Mouse (Mus musculus): ENCODE results near the gene Gm17657. TPM values are rescaled to one million over a fixed set of nuclear protein-coding genes. Genes with fewer than 3 reads are reported as not detected.

Gene Gm17657
- not detected in 2 replicates for polyA plus RNA-seq (2015; fragmentation: Nextera tagmentation; extraction: Ambion mirVana)

DNA sequence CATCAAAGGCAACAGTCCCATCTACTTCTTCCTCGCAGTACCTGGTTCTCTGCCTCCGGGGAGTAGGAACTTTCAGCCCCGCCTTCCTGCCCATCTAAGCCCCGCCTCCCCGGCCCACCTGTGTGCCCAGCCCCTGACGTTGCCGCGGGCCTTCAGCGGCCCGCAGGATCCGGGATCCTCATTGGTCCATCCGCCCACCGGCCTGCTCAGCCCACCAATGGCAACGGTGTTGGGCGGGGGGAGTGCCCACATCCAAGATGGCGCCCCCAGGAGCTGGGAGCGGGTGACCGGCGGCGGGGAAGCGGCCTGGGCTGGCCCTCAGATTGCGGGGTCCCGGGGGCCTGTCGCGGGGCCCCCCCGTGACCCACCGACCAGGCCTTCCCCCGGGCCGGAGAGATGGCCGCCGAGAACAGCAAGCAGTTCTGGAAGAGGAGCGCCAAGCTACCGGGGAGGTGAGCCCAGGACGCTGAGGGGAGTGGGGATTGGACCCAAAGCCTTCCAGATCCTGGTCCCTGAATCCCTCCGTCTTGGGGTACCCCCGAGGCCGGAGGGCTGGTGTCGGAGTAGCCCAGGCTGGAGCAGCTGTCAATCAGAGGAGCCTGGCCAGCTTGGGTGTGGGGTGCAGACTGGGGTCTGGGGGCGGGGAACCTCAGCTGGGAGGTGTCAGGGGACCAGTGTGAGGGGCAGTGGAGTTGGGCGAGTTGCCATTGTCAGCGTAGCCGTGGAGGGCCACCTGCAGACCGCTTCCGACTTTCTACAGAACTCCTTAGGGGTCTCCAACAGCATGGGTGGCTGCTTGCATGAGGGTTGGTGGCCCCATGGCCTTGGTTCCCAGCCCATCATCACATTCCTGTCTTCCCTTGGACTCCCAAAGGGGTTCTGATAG lies at the start of gene Gm17657, which contains the start of gene Tbc1d22b:
Gene Gm17657, minus strand, starts transcription at position 96 of the 886 bp plus-strand sequence.
Gene Tbc1d22b, plus strand, starts transcription at position 243 of the 886 bp plus-strand sequence.
- ATAC-seq (replicated peaks): peak; percentile 99
- Histone ChIP-seq H3K27me3 (replicated peaks) (no peaks in the 10 kb centered on the region), H3K4me3 (peak within 1 kb of the TSS; percentile 83), H3K36me3 (replicated peaks) (no peaks in the 10 kb centered on the region), H3K27ac (peak within 1 kb of the TSS; percentile 40; the same call in 1 of the 2 replicates), H3K4me1 (peaks cover 16% of the 10 kb centered on the region), H3K9ac (peak within 1 kb of the TSS; percentile 85), H3K4me2 (peak within 1 kb of the TSS; percentile 79), H3K9me3 (no peaks in the 10 kb centered on the region)
- WGBS: 0% methylated on average over 44 of the region's 44 CpGs

DNA sequence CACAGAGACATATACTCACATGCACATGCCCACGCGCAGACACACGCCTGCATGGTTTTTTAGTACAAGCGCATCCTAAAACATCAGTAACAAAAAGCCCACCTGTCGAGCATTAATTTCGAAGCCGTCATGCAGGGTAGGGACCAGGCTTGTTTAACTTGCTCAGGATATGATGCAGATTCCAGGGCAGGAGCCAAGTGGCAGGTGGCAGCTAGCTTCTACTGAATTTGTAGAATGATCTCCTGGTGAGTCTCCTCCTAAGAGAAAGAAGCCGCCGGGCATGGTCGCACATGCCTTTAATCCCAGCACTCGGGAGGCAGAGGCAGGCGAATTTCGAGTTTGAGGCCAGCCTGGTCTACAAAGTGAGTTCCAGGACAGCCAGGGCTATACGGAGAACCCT lies 49.6 kb upstream of the Gm17657 start:
- 92% methylated on average over 14 of the region's 14 CpGs for WGBS
- ATAC-seq (replicated peaks): no peak
- no peaks in the 10 kb centered on the region for H3K9me3 ChIP-seq
- peaks cover 6% of the 10 kb centered on the region; the same call in 1 of the 2 replicates for H3K4me1 ChIP-seq
- no peak overlapping the region for H3K4me2 ChIP-seq
- H3K4me3 ChIP-seq: no peak overlapping the region
- peaks cover 20% of the 10 kb centered on the region for H3K36me3 ChIP-seq (replicated peaks)
- no peak overlapping the region for H3K27ac ChIP-seq
- H3K9ac ChIP-seq: no peak overlapping the region
- no peaks in the 10 kb centered on the region for H3K27me3 ChIP-seq (replicated peaks)

DNA sequence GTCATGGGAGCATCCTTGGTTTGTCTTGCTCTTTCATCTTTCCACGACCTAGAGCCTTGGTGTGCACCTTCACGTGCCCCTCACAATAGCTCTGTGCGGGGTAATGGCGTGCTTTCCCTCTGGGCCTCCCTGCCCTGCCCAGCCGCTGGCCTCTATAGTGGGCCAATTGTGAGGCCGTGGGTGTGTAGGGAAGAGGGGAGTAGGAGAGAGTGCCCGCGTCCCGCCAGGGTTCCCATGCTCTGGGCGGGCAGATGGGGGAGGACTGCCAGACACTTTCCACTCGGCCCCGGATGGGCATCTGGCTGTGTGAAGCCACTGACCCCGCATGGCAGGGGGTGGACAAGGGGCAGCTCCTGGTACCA lies 47.3 kb upstream of the Gm17657 start:
- H3K9ac ChIP-seq: no peak overlapping the region
- H3K4me2 ChIP-seq: no peak overlapping the region
- H3K27me3 ChIP-seq (replicated peaks): no peaks in the 10 kb centered on the region
- ATAC-seq (replicated peaks): no peak
- no peaks in the 10 kb centered on the region for H3K9me3 ChIP-seq
- H3K36me3 ChIP-seq (replicated peaks): peaks cover 11% of the 10 kb centered on the region; the same call in 1 of the 2 replicates
- H3K27ac ChIP-seq: no peak overlapping the region
- 82% methylated on average over 13 of the region's 13 CpGs for WGBS
- H3K4me1 ChIP-seq: peaks cover 6% of the 10 kb centered on the region; the same call in 1 of the 2 replicates
- no peak overlapping the region for H3K4me3 ChIP-seq

DNA sequence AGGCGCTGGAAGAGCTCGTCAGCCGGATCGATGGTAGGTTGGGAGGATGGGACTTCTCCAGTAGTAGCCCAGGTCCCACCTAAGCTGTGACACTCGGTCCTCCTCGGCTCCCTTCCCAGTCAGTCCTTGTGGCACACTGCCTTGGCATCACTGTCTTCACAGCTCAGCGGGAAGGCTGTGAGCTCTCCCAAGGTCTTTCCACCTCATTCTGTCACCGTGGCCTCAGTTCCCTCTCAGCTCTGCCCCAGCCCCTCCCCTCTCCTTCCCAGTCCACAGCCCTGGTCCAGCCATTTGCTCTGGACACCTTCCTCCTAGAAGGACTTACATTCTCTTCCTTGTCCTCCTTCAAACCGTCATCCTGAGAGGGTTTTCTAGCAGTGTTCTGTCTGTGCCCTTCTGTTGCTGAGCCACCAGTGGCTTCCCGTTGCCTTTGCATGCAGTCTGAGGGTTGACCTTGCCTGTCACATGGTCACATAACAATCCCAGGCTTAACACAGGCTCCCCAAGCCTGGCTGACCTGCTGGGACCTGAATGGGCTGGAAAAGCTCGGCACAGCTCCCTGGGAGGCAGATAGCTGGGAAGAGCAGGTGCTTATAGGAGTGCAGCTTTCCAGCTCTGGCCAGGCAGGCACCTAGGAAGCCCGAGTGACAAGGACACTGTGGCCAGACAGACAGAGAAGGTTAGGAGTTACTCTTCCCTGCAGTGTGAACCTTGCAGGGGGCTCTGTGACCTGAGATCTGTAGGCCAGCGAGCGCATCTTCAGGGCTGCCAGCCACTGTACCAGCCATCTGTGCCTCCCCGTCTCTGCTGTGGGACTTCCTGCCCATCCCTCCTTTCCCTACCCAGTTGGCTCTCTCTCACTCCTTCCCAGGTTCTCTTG lies 46.7 kb upstream of the Gm17657 start:
- Histone ChIP-seq H3K27ac (no peak overlapping the region), H3K4me3 (no peak overlapping the region), H3K36me3 (replicated peaks) (peaks cover 11% of the 10 kb centered on the region; the same call in 1 of the 2 replicates), H3K9ac (no peak overlapping the region), H3K4me1 (peaks cover 6% of the 10 kb centered on the region; the same call in 1 of the 2 replicates), H3K27me3 (replicated peaks) (no peaks in the 10 kb centered on the region), H3K9me3 (no peaks in the 10 kb centered on the region), H3K4me2 (no peak overlapping the region)
- ATAC-seq (replicated peaks): no peak
- WGBS: 70% methylated on average over 15 of the region's 15 CpGs

DNA sequence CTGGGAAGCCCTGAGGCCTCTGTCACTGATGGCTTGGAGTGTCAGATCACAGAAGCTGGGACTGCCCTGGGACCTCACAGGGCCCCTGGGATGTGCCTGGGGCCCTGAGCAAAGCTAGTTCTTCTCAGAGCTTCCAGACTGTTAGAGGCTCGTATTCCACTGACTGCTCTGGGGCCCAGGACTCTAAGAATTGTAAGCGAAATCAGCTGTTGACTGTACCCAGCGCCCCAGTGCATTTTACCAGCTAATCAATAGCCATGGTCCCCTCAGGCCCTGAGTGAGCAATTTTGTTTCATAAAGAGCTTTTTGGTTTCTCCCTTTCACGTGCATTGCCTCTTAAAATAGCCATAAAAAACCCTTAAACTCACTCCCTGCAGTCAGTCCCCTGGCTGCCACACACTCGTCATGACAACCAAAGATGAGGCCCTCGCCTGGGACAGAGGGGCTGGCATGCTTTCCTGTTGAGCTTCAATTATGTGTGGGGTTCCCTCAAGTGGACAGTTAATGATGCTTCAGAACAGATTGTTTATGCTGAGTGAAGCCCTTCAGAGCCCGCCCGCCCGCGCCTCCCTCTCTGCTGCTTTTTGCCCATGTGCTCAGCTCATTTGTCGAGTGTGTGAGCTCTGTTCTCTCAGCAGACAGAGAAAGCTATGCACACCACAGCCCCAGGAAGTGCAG lies 39.9 kb upstream of the Gm17657 start:
- 32% methylated on average over 11 of the region's 11 CpGs for WGBS
- no peak overlapping the region for H3K4me2 ChIP-seq

DNA sequence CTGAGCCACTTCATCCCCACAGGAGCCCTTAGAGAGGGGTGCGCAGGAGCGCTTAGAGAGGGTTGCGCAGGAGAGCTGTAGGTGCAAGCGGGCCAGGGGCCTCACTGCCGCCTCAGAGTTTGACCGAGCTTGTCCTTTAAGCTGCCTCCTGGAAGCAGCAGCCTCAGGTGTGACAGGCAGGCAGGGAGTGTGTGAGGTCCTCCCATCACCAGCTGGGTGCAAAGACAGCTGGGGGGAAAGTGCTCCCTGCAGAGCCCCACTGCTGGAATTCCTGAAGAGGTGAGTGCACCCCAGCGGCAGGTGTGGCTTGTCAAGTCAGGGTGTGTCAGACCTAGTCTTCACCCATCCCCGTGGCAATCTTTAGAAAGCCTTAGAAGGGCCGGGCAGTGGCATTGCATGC lies 37.5 kb upstream of the Gm17657 start:
- Histone ChIP-seq H3K9me3 (no peaks in the 10 kb centered on the region), H3K9ac (no peak overlapping the region), H3K4me3 (no peak overlapping the region), H3K27me3 (replicated peaks) (no peaks in the 10 kb centered on the region), H3K36me3 (replicated peaks) (no peaks in the 10 kb centered on the region), H3K4me1 (peaks cover 4% of the 10 kb centered on the region; the same call in 1 of the 2 replicates), H3K27ac (no peak overlapping the region), H3K4me2 (no peak overlapping the region)
- 85% methylated on average over 9 of the region's 9 CpGs for WGBS
- no peak for ATAC-seq (replicated peaks)

More for the DNA sequence above, 39.9 kb upstream of the Gm17657 start:
- no peak overlapping the region for H3K9ac ChIP-seq
- peak; percentile 82 for ATAC-seq (replicated peaks)
- peak overlapping the region; percentile 55; the same call in 1 of the 2 replicates for H3K27ac ChIP-seq
- H3K4me1 ChIP-seq: peaks cover 4% of the 10 kb centered on the region; the same call in 1 of the 2 replicates
- no peaks in the 10 kb centered on the region for H3K36me3 ChIP-seq (replicated peaks)
- H3K4me3 ChIP-seq: no peak overlapping the region
- no peaks in the 10 kb centered on the region for H3K27me3 ChIP-seq (replicated peaks)
- H3K9me3 ChIP-seq: no peaks in the 10 kb centered on the region

DNA sequence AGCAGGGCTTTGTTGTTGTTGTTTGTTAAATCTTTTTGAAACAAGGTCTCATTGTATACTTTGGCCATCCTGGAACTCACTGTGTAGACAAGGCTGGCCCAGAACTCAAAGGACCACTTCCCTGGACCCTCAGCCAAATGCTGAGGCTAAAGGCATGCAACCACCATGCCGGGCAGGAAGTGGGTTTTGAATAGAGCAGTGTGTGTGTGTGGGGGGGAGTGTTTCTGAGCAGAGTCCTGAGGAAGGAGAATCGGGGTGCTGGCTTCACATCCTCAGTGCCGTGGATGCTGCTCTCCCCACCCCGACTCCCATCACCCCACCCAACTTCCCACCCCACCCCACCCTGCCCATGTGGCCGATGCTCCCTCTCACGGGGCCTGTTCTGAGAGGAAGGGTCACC lies 36.0 kb upstream of the Gm17657 start:
- no peak for ATAC-seq (replicated peaks)
- Histone ChIP-seq H3K4me2 (no peak overlapping the region), H3K9ac (no peak overlapping the region), H3K27me3 (replicated peaks) (no peaks in the 10 kb centered on the region), H3K4me1 (peaks cover 4% of the 10 kb centered on the region; the same call in 1 of the 2 replicates), H3K9me3 (no peaks in the 10 kb centered on the region), H3K4me3 (no peak overlapping the region), H3K36me3 (replicated peaks) (peaks cover 6% of the 10 kb centered on the region; the same call in 1 of the 2 replicates), H3K27ac (no peak overlapping the region)
- 96% methylated on average over 6 of the region's 6 CpGs for WGBS

DNA sequence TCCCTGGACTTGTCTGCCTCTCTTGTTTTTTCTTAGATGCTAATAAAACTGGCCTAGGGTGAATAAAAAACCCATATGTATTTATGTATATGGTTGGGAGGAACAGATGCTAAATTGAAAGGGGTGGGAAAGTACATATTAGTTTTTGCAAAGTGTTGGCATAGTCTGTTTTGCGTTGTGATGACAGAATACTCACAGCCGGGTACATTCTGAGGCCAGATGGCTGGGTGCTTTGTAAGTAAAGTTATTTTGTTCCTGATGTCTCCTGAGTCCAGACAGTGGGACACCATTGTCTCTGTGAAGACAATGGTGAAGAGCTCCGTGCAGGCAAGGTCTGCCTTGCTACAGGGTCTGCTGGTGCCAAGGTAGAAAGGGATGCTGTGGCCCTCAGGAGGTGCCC lies 35.3 kb upstream of the Gm17657 start:
- WGBS: 68% methylated on average over 3 of the region's 3 CpGs
- Histone ChIP-seq H3K4me1 (peaks cover 4% of the 10 kb centered on the region; the same call in 1 of the 2 replicates), H3K4me2 (no peak overlapping the region), H3K27me3 (replicated peaks) (no peaks in the 10 kb centered on the region), H3K9ac (no peak overlapping the region), H3K9me3 (no peaks in the 10 kb centered on the region), H3K27ac (no peak overlapping the region), H3K4me3 (no peak overlapping the region), H3K36me3 (replicated peaks) (peaks cover 9% of the 10 kb centered on the region)
- ATAC-seq (replicated peaks): no peak

DNA sequence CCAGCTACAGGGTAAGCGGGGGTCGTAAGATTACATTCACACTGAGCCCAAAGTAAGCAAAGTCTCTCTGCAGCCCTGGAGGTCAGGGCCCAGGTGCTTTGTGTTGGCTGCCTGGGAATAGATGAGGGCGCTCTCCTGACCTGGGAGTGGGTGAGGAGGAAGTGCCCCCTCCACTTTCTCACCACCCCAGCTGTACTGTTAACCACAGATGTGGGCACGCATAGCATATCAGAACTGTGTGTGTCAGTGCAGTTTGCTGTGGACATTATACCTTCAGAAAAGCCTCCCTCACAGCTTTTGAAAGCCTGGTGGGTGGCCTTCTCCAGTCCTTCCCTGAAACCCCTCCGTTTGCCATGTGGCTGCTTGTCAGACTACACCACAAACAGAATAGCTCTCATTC lies 34.9 kb upstream of the Gm17657 start:
- H3K9ac ChIP-seq: no peak overlapping the region
- H3K27ac ChIP-seq: no peak overlapping the region
- H3K4me1 ChIP-seq: peaks cover 4% of the 10 kb centered on the region; the same call in 1 of the 2 replicates
- H3K9me3 ChIP-seq: no peaks in the 10 kb centered on the region
- ATAC-seq (replicated peaks): no peak
- H3K4me3 ChIP-seq: no peak overlapping the region
- 83% methylated on average over 5 of the region's 5 CpGs for WGBS
- no peak overlapping the region for H3K4me2 ChIP-seq
- peaks cover 12% of the 10 kb centered on the region for H3K36me3 ChIP-seq (replicated peaks)
- no peaks in the 10 kb centered on the region for H3K27me3 ChIP-seq (replicated peaks)

DNA sequence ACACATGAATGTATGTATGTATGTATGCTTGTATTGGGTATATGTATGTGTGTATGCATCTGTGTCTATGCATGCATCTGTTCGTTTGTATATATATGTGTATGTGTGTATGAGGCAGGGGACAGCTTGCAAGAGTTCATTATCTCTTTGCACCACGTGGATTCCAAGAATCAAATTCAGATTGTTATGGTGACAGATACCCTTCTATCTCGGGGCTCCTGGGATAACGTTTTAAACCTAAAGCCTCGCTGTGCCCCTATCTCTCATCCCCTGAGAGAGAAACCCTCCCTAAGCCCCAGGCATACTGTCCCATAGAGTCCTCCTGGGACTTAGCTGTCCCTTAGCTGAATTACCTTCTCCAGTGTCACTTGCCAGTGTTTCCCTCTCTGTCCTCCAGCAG lies 34.1 kb upstream of the Gm17657 start:
- H3K4me1 ChIP-seq: no peaks in the 10 kb centered on the region
- no peak overlapping the region for H3K4me2 ChIP-seq
- WGBS: 91% methylated on average over 5 of the region's 5 CpGs
- H3K27me3 ChIP-seq (replicated peaks): no peaks in the 10 kb centered on the region
- H3K9ac ChIP-seq: no peak overlapping the region
- H3K4me3 ChIP-seq: no peak overlapping the region
- no peak for ATAC-seq (replicated peaks)
- no peaks in the 10 kb centered on the region for H3K9me3 ChIP-seq
- no peak overlapping the region for H3K27ac ChIP-seq
- H3K36me3 ChIP-seq (replicated peaks): peaks cover 12% of the 10 kb centered on the region

DNA sequence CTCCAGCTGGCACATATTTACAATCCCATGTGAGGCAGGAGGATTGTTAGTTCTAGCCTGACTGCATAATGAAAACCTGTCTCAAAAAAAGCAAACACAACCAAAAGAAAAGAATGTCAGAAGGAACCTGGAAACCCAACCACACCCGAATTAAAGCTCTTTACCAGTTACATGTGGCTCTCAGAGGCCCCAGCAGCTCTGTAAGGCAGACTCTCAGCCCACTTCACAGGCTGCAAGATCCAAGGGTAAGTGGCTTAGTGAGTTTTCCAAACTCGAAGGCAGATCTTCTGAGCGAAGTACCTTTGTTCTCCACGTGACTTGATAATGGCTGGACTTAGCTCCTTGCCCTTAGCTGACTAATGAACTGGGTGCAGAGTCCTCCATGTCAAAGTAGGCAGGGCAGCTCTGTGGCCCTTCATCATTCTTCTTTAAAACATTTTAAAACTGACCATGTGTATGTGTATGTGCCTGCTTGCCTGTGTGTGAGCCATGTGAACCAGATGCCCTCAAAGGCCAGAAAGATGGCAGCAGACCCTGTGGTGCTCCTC lies 30.2 kb upstream of the Gm17657 start:
- Histone ChIP-seq H3K9ac (no peak overlapping the region), H3K27ac (no peak overlapping the region), H3K4me3 (no peak overlapping the region), H3K4me1 (no peaks in the 10 kb centered on the region), H3K9me3 (no peaks in the 10 kb centered on the region), H3K4me2 (no peak overlapping the region), H3K36me3 (replicated peaks) (peaks cover 34% of the 10 kb centered on the region), H3K27me3 (replicated peaks) (no peaks in the 10 kb centered on the region)
- 87% methylated on average over 4 of the region's 4 CpGs for WGBS
- no peak for ATAC-seq (replicated peaks)

Measured in midbrain, embryonic 15.5 days (tissue).